Mouse (Mus musculus) stomach, embryonic 16.5 days (tissue): Measurements from ENCODE around the gene Inava. TPM values are rescaled to one million over a fixed set of nuclear protein-coding genes. Genes with fewer than 3 reads are reported as not detected.

Source experiments
- ATAC-seq: fragments of 200-750 bp; cut with Nextera tagmentation; 2 replicates; pipeline ENCODE4 v1.8.0; 2017; ENCODE audit warnings: moderate number of reproducible peaks, moderate TSS enrichment; ENCODE audit not compliant: insufficient read depth, low FRiP score
- H3K27ac ChIP-seq: fragments of 300-500 bp; sonication (generic); 2 replicates; pipeline ENCODE4 v1.5.1; 2014; ENCODE audit warnings: low read length
- H3K27me3 ChIP-seq: fragments of 300-500 bp; sonication (generic); 2 replicates; pipeline ENCODE4 v1.6.1; 2014; ENCODE audit warnings: low read length, control low read depth, mixed read lengths; ENCODE audit not compliant: control insufficient read depth, insufficient read depth
- H3K36me3 ChIP-seq: fragments of 300-500 bp; sonication (generic); 2 replicates; pipeline ENCODE4 v1.6.1; 2014; ENCODE audit warnings: low read length; ENCODE audit not compliant: control insufficient read depth, insufficient read depth
- H3K4me1 ChIP-seq: fragments of 300-500 bp; sonication (generic); 2 replicates; pipeline ENCODE4 v1.6.1; 2014; ENCODE audit warnings: low read length, control low read depth, mixed read lengths; ENCODE audit not compliant: control insufficient read depth, insufficient read depth
- H3K4me2 ChIP-seq: fragments of 300-500 bp; sonication (generic); 2 replicates; pipeline ENCODE4 v1.6.1; 2014; ENCODE audit warnings: low read depth, low read length, mixed read lengths
- H3K4me3 ChIP-seq: fragments of 300-500 bp; sonication (generic); replicated peaks from 2 replicates; pipeline ENCODE4 v1.5.1; 2014; ENCODE audit warnings: mild to moderate bottlenecking, low read length
- H3K9ac ChIP-seq: fragments of 300-500 bp; sonication (generic); 2 replicates; pipeline ENCODE4 v1.6.1; 2014; ENCODE audit warnings: low read length
- H3K9me3 ChIP-seq: fragments of 300-500 bp; sonication (generic); replicated peaks from 2 replicates; pipeline ENCODE4 v1.6.1; 2016; ENCODE audit warnings: low read length, control low read depth; ENCODE audit not compliant: control insufficient read depth
- WGBS: fragments of 180-500 bp; shearing (Covaris S2); extraction: QIAGEN DNeasy Blood & Tissue Kit; methylation state at CpG from one replicate; pipeline ENCODE4 v1.1.7; 2014; 5-methylcytosine and 5-hydroxymethylcytosine counted together
- polyA plus RNA-seq: library from polyadenylated mRNA; unstranded; fragments of >200 nt; fragmentation: Nextera tagmentation; extraction: Ambion mirVana; gene quantifications from 2 replicates; pipeline ENCODE4 v1.2.1, GENCODE M21; 2015

Inava gene
- polyA plus RNA-seq, 1 experiment from 2014 or later = 39.8 TPM

DNA sequence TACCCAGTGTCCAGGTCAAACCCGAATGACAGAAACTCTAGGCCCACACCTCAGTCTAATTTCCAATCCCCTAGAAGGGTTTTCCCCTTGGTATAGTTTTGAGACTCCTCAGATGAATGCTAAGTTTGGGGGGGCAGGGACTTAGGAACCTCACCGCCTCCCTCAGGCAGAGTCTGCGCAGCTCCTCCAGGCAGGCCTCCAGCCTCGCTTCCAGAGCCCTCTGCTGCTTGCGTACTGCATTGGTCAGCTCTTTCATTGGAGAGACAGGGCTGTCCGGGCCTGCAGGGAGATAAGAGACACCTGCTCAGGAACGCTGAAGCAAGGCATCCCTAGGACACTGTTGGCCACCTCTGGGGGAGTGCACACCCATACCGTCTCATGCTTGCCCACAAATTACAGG lies 7.4 kb downstream of the Inava start:
- no peak overlapping the region for H3K27ac ChIP-seq
- H3K36me3 ChIP-seq = no peaks in the 10 kb centered on the region
- H3K4me3 ChIP-seq = no peak overlapping the region
- ATAC-seq = no peak
- WGBS = 81% methylated on average over 8 of the region's 8 CpGs
- H3K4me2 ChIP-seq = no peak overlapping the region
- H3K4me1 ChIP-seq = peaks cover 44% of the 10 kb centered on the region
- no peak overlapping the region for H3K9ac ChIP-seq
- no peaks in the 10 kb centered on the region for H3K9me3 ChIP-seq
- H3K27me3 ChIP-seq = no peaks in the 10 kb centered on the region

DNA sequence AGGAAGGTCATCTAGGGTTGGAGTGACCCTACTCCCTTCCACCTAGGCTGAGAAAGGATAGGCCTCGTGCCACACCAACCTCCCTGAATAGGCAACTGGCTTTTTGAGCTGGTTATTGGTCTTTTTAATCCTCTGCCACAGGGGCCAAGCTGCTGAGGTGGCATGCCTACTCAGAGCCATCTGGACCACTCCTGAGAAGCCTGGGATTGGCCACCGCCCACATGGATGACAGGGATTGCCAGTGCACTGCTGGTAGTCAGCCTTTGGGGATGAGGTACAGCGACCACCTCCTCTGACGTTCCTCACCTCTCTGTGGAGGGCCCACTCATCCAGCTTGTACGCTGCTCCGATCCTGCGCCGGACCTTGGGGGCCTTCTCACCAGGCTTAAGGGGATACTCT lies 8.2 kb downstream of the Inava start:
- 96% methylated on average over 8 of the region's 8 CpGs for WGBS
- Histone ChIP-seq H3K27ac (no peak overlapping the region), H3K4me3 (no peak overlapping the region), H3K27me3 (no peaks in the 10 kb centered on the region), H3K4me2 (no peak overlapping the region), H3K36me3 (no peaks in the 10 kb centered on the region), H3K9ac (no peak overlapping the region), H3K9me3 (no peaks in the 10 kb centered on the region), H3K4me1 (peaks cover 45% of the 10 kb centered on the region)
- no peak for ATAC-seq

DNA sequence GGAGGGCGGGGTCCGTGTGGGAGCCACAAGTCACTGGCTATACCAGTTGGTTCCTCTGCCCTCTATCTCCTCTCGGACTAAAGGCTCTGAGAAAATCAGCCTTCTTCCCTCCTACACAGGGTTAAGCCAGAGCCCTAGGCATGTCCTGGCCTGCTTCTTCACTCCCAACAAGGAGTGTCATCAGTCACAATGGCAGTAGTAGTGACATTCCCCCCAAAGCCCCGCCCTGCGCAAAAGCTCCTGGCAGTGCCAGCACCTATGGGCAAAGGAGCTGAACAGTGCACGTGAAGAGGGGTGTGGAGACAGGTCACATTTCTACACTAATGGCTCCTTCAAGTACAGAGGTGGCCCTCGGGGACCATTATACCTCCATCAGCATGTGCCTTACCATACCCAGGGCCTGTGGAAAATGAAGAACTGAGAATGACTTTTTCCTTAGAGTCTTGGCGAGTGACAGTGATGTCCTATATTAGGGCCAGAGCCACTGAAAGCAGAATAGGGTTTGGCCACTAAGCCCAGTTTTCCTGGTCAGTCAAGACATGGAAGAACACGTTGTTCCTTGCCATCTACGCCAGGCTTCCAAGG lies 10.2 kb downstream of the Inava start:
- Histone ChIP-seq H3K36me3 (no peaks in the 10 kb centered on the region; the same call in 1 of the 2 replicates), H3K4me3 (no peak overlapping the region), H3K9ac (no peak overlapping the region), H3K4me1 (peaks cover 48% of the 10 kb centered on the region), H3K27ac (peak overlapping the region; percentile 74), H3K9me3 (no peaks in the 10 kb centered on the region), H3K27me3 (no peaks in the 10 kb centered on the region), H3K4me2 (no peak overlapping the region)
- 80% methylated on average over 10 of the region's 10 CpGs for WGBS
- no peak for ATAC-seq

DNA sequence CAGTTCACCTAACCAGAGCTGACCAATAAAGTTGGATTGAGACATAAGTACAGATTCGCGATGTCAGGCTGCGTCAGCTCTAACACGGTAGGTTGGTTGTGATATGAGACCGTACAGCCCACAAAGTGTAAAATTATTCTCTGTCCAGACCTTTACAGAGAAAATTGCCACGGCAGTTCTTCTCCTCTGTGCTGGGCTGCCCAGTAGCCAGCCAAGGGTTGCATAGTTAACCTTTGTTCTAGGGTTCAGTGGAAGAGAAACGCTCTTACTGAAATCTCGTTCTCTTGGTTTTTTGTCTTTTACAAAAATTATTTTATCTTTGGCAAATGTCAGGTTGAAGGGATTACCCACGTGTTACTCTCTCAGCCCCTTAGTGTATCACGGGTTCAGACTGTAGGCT lies 11.7 kb downstream of the Inava start:
- Histone ChIP-seq H3K27ac (no peak overlapping the region), H3K4me2 (no peak overlapping the region), H3K9ac (no peak overlapping the region), H3K4me3 (no peak overlapping the region), H3K4me1 (peaks cover 39% of the 10 kb centered on the region), H3K27me3 (no peaks in the 10 kb centered on the region), H3K9me3 (no peaks in the 10 kb centered on the region), H3K36me3 (no peaks in the 10 kb centered on the region; the same call in 1 of the 2 replicates)
- no peak for ATAC-seq
- 64% methylated on average over 10 of the region's 10 CpGs for WGBS

DNA sequence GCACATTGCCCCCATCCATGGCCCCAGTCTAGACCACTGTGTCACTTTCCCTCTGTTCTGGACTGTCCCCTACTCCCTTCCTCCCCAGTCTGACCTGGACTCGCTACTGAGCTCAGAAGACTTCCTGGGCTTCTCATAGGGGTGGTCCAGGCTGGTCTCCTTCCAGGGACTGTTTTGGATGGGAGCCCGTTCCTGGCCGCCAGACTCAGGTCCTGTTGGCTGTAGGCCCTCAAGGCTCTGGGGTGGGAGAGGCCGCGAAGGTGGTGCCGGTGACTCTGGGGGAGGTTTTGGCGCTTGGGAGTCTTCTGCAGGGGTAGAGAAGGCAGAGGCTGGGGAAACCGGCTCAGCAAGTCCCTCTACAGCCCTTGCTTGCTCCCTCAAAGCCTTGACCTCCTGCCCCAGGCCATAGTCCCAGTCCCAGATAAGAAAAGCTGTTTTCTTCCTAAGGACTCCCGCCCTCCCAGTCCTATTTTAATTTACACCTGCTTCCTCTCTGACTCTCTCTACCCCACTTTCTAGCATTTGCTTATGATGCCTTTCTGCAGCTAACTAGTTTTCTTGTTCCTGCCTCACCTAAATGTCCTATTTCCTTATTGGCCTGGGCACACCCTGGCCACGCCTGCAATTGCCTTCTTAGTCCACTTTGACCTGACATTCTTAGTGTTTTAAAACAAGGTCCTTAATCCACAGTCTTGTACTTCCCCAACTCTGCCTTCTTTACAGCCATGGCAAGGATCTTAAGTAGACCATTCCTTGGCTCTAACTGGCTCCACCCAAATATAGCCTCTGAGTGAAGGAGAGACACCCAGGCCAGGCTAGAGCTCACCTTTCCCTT lies 13.8 kb downstream of the Inava start:
- Histone ChIP-seq H3K4me3 (no peak overlapping the region), H3K36me3 (peaks cover 8% of the 10 kb centered on the region), H3K27ac (peak overlapping the region; percentile 81), H3K9me3 (no peaks in the 10 kb centered on the region), H3K4me1 (peaks cover 29% of the 10 kb centered on the region), H3K4me2 (peak overlapping the region; percentile 20; the same call in 1 of the 2 replicates), H3K27me3 (no peaks in the 10 kb centered on the region), H3K9ac (0 out of 2 replicates have a peak overlapping the region, but pooled peaks have one; percentile 4)
- peak; percentile 84 for ATAC-seq
- 39% methylated on average over 10 of the region's 10 CpGs for WGBS

DNA sequence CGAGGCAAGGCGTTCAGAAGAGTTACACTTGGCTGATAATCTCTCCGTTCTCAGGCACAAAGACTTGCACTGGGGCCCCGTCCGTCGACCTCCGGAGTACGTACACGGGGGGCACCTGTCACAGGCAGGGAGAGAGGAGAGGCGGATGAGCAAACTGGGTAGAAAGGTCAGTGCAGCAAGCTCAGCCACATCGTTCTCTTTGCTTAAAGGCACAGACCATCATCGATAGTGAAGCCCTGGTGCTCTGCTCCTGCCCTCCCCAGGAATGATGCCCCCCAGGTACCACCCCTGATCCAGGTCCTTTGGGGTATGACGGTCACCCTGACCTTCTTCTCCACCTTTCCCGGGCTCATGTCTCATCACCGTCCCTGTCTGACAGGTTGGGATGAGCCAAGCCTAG lies 19.8 kb downstream of the Inava start:
- Histone ChIP-seq H3K4me3 (no peak overlapping the region), H3K9ac (no peak overlapping the region), H3K9me3 (no peaks in the 10 kb centered on the region), H3K4me1 (no peaks in the 10 kb centered on the region), H3K36me3 (peaks cover 10% of the 10 kb centered on the region; the same call in 1 of the 2 replicates), H3K27me3 (no peaks in the 10 kb centered on the region), H3K27ac (no peak overlapping the region), H3K4me2 (no peak overlapping the region)
- 62% methylated on average over 15 of the region's 15 CpGs for WGBS
- no peak for ATAC-seq

DNA sequence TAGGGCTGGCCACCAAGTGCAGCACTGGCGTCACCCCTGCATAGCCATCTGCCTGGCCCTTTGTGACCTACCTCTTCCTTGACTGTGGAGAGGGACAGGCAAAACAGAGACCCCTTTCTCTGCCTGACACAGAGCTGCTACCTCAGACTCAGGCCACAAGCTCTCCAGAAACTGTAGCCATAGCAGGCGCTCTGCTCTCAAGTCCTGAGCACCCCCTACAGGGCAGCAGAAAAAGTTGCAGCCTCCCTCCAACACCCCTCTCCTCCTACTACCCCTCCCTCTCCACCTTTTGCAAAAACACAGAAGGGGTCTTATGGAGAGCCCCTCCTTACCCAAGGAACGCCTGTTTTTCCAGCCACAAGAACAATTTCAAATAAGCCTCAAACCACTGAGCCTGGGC lies 21.3 kb downstream of the Inava start, which contains the start of gene Mroh3:
Mroh3 (minus strand) TSS at position 26 of the 400 bp plus-strand sequence.
- H3K4me3 ChIP-seq = no peak within 1 kb of the TSS
- 51% methylated on average over 3 of the region's 3 CpGs for WGBS
- ATAC-seq = peak; percentile 45; the same call in 1 of the 2 replicates

DNA sequence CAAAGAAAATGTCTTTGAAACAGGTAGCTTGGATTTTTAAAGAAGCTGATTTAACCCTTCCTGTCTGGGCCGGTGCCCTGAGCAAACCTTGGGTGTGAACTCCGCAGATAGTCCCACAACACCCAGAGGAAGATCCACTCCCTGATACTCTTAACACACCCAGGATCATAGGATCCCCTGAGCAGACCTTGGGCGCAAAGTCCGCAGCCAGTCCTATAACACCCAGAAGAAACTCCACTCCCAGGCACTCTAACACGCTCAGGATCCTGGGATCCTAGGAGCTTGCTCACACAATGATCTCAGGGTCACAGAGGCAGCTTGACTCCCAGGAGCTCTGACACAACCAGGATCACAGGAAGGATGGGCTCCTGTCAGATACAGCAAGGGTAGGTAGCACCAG lies 44.0 kb downstream of the Inava start:
- Histone ChIP-seq H3K4me1 (no peaks in the 10 kb centered on the region), H3K4me2 (no peak overlapping the region), H3K9ac (no peak overlapping the region), H3K4me3 (no peak overlapping the region), H3K27ac (no peak overlapping the region), H3K36me3 (no peaks in the 10 kb centered on the region), H3K9me3 (no peaks in the 10 kb centered on the region), H3K27me3 (no peaks in the 10 kb centered on the region)
- ATAC-seq = no peak
- 91% methylated on average over 5 of the region's 5 CpGs for WGBS

More for the DNA sequence above, 21.3 kb downstream of the Inava start, which contains the start of gene Mroh3:
- Histone ChIP-seq H3K27me3 (no peaks in the 10 kb centered on the region), H3K4me2 (no peak within 1 kb of the TSS), H3K36me3 (peaks cover 10% of the 10 kb centered on the region; the same call in 1 of the 2 replicates), H3K27ac (no peak within 1 kb of the TSS), H3K9me3 (no peaks in the 10 kb centered on the region), H3K4me1 (no peaks in the 10 kb centered on the region), H3K9ac (no peak within 1 kb of the TSS)

DNA sequence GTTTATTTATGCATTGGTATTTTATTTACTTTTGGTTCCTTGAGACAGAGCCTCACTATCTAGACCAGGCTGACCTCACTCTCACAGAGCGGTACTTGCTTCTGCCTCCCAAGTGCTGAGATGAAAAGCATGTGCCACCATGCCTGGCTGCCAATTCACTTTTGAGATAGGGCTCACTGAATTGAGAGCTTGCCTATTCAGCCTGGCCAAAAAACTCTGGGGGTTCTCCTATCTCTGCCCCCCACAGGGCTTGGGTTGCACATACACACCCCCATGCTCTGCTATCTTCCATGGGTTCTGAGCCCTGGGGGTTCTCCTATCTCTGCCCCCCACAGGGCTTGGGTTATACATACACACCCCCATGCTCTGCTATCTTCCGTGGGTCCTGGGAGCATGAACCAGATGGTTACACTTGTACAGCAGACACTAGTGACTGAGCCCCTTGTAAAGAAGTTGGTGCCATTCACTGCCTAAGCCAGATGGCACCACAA lies 54.5 kb downstream of the Inava start:
- H3K27ac ChIP-seq = no peak overlapping the region
- no peak overlapping the region for H3K9ac ChIP-seq
- H3K9me3 ChIP-seq = no peaks in the 10 kb centered on the region
- no peak for ATAC-seq
- peaks cover 7% of the 10 kb centered on the region for H3K4me1 ChIP-seq
- no peak overlapping the region for H3K4me2 ChIP-seq
- no peaks in the 10 kb centered on the region for H3K36me3 ChIP-seq
- H3K27me3 ChIP-seq = no peaks in the 10 kb centered on the region
- H3K4me3 ChIP-seq = no peak overlapping the region
- 44% methylated on average over 2 of the region's 2 CpGs for WGBS
